Mouse (Mus musculus) c-Kit-negative CD71-positive TER-119-positive erythroid progenitor cells, embryonic 14.5 days (primary cell): ENCODE results near the gene Cd40lg.

Experiments used
- DNase-seq: peaks from one replicate; pipeline ENCODE4 v3.0.0-alpha.2; 2013; ENCODE audit warnings: low read depth, low spot score

The Cd40lg gene

DNA sequence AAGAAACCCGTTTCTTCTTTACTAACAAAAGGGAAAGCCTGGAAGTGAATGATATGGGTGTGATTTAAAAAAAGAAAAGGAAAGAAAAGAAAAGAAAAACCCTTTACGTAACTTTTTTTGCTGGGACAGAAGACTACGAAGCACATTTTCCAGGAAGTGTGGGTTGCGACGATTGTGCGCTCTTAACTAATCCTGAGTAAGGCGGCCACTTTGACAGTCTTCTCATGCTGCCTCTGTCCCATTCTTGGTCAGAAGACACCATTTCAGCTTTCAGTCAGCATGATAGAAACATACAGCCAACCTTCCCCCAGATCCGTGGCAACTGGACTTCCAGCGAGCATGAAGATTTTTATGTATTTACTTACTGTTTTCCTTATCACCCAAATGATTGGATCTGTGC lies at the start of gene Cd40lg:
Gene Cd40lg, plus strand, starts transcription at position 268 of the 400 bp plus-strand sequence.
- no peak for DNase-seq

DNA sequence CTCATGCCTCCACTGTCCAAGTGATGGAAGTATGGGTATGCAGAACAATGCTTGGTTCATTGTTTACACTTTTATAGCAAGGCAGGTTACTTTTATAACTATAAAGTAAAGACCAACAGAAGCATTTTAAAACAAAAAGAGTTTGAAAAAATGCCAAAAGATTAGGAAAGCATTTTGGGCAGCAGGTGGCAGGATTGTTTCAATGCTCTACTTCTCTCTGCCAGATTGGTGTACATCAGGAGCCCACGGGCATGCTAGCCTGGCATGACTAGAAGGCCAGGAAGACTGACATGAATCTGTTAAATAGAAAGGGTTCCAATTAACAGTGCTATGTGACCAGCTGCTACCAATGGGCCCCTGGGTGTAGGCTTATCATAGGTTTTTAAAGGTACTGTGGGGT lies 45.4 kb upstream of the Cd40lg start:
- no peak for DNase-seq

DNA sequence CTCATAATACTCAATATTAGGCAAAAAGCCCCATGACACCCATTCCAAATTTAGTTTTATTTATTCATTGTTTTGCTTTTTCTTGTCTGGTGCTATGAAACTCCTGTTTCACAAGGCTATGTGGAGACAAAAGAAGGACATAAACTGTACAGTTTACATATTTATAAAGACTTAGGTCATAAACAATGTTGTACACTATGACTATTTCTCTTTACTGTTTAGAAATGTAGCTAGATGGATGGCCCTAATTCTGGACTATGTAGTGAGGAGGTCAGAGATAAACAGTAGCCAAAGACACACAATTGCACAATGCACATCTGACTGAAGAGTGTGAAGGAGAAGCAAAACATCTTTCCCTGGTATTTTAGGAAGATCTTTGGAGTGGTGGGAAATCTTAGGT lies 40.7 kb upstream of the Cd40lg start:
- no peak for DNase-seq

DNA sequence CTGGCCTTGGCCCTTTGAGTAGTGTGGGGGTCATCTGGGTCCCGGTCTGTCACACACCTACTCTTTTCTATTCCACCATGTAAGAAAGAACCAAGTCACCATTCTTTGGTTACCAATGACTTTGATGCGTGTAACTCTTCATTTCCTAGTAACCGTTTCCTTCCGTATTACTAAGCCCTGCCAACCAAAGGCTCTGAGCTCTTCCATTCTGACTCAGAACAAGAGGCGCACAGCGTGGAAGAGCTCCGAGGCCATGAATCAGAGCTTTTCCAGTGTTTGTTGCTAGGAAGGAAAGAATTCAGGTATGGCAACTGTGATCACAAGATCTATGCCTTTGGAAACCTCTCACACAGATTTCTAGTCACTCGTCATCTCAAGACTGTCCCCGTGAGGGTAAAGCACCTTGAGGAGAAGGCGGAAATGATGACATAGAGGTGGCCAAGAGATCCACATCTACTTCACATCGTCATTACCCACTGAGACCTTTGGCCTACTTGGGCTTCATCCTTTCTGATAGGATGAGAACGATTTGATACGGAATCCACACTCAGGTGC lies 34.6 kb upstream of the Cd40lg start:
- no peak for DNase-seq

DNA sequence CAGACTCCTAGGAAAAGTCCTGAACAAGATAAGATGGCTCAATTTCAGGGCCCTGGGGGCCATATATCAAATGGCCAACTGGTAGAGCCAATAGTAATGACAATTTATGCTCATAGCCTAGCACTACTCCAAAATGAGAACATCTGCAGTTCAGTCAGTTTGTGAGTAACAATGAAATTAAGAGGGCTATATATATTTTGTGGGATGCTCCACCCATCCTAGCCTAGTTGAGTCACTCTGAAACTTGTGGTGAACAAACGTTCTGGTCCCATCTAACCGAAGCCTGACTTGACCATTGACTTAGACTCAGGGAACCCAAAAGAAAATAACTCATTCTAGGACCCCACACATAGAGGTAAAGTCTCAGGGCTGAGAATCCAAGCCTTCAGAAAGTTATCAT lies 29.5 kb upstream of the Cd40lg start:
- DNase-seq, result no peak

DNA sequence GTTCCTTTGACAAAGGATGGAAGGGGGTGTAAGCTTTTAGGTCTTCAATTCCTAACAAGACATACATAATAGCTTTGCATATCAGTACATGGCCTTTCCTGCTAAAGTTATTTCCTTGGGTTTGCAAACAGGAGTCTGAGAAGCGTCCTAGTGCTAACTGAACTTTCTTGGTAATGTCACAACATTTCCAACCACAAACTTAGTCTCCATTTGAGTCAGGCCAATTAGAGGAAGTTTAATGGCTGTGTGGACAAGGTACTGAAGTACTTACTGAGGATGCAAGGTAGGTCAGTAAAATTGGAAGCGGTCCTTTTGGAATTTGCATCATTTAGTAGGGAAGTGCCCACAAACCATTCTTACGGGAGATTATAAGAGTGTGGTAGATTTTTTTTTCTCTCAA lies 28.6 kb upstream of the Cd40lg start:
- no peak for DNase-seq

DNA sequence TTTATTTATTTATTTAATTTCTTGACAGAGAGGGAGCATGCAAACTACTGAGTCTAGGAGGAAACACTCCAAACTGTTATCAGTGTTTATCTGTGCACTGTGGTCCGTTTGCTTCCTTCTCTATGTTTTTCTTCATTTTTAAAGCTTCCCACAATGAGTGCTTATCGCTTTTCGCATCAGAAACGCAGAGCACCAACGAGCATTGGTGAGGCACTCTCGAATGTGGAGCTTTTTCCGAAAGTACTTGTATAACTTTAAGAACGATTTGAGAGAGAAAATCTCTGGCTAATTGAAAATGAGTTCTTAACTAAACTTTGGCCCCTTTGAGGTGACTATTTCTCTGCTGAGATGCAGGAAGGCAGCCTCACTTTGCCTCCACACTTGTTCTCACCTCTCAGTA lies 24.6 kb upstream of the Cd40lg start:
- no peak for DNase-seq

DNA sequence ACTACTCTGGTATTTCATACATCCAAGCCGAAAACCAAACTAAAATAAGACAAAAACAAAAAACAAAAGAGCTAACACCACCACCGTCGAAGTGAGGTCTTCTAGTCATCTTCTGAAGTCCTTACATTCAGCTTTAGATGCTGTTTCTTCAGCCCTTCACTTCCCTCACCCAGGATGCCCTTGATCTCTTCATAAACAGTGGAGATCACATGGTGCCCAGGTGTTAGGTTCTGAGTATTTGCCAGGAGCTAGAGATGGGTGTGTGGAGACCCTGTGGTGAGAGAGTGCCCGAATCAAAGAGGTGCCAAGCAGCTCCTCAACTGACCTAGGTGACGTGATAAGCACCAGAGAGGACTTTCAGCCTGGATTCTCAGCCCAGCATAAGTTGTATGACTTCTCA lies 22.6 kb upstream of the Cd40lg start:
- no peak for DNase-seq

DNA sequence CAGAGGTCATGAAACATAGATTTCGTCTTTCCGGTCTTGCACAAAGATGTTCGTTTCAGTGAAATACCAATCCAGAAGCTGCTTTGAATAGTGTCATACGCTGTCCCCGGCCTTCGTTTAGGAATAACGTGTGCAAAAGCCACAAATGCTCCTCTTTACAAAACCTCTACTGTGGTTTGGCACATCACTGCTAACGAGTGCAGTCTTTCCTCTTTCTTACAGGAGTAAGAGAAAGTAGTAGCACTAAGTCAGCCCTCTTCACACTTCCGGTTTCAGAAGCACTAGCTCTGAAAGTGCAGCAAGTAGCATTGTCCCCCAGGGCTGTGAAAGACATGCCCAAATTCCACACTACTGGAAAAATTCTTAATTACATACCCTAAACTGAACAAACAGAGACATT lies 15.6 kb upstream of the Cd40lg start:
- no peak for DNase-seq

DNA sequence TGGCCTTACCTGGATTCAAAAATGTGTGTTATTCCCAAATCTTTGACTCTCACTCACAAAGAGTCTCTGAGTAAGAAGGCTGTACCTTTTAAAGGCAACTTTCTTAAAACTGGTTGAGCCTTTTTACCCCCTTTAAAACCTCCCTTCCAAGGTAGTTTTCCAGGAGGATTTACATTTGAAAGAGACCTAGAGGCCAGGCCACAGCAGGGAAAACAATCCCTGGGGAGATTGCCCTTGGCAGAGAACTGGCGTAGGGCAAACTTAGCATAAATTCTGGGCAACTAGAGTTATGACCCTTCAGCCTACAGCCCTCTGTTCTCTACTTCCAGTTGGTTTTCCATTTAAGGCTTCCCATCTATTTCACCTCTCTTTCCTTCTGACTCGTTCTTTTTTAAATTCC lies 13.9 kb upstream of the Cd40lg start:
- no peak for DNase-seq

DNA sequence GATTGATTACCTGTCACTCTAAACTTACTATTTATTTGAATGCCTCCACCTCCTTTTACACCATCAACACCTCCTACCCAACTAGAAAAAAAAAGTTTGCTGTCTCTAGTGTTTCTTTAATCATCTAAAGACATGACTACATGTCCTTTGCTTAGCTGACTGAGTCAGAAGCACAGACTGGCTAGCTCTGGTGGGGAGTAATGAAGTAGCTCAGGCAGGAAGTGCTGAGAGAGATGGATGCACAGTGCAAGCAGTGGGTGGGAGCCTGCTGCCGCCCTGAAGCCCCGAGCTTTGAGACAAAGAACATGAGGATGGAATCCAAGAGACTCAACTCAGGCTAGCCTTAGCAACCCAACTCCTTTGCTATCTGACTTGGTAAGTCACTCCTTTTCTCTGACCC lies 11.5 kb upstream of the Cd40lg start:
- no peak for DNase-seq

DNA sequence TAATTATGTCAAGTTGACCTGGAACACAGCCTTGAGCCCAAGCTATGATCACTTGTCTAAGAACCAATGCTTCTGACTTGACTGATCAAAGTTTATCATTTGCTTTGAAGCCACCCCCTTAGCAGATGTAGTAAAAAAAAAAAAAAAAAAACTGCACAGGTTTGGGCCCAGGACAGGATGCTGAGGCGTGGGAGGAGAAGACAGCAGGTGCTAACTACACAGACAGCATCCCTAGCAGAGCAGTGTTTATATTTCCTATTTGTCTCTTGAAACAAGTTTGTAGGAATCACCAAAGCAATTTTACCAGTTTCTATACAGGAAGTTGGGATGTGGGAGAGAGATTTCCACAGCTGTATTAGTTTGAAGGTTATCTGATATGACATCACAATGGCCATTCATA lies 1.4 kb upstream of the Cd40lg start:
- no peak for DNase-seq

DNA sequence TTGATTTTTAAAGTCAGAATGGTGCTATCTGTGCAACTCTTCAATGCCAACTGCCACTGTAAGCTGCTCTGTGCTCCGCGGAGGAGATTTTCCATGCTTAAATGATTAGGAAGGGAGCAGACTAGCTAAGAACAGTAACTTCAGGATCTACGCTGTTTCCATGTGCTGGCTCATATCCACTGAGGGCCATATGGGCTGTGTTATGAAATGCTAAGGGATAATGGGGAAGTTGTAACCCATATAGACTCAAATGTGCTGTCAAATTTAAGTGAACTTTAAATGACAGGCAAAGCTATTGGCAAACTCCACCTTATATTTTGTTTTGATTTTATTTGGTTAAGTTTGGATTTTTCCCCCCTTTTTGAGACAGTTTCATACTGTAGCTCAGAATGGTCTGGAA lies 919 bp downstream of the Cd40lg start:
- DNase-seq, result no peak

DNA sequence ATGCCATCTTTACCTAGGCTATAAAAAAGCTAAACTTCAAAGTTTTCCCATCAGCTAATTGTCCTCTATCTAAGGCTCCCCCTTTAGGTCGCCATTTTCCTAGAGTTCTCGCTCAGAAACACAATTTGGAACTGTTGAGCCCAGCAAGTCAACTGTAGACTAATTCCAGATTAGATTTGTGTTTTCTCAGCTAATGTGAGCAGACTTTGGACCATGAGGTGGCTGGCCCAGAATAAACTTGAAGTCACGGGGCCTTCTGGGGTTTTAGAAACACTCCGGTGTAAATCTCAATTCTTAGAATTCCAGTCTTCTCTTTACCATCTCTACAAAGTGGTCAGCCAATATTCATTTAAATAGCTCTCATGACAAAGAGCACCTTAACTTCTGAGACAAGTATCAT lies 3.6 kb downstream of the Cd40lg start:
- no peak for DNase-seq

DNA sequence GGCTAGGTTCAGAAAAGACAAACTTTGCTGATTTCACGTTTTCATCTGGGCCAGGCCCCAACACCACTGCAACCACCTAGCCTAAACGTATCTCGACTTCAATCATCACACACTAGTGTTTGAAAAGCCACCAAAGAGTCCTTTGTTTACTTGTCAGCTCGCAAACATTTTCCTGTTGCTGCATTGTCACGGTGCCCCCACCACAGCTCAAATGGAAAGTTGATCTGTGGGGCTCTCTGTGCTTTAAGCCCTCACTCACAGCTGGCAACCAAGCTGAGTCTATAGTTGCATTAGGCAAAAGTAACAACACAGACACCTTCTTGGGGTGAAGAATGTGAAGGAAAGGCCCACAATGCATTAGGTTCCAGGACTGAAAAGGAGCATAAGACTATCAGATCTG lies 4.3 kb downstream of the Cd40lg start:
- no peak for DNase-seq

DNA sequence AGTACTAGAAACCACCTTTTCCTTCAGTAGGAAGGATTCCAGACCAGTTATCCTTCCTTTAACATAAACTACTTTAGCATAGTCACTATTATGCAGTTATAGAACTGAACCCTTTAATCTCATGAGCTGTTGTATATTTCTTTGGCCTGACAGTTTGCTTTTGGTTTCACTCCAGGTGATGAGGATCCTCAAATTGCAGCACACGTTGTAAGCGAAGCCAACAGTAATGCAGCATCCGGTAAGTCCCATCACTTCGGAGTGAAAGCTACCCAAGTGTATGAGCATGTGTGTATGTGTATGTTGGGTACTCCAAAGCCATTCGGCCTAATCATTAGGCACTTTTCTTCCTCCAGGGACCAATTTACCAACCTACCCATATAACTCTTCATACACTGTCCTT lies 7.6 kb downstream of the Cd40lg start:
- DNase-seq, result no peak

DNA sequence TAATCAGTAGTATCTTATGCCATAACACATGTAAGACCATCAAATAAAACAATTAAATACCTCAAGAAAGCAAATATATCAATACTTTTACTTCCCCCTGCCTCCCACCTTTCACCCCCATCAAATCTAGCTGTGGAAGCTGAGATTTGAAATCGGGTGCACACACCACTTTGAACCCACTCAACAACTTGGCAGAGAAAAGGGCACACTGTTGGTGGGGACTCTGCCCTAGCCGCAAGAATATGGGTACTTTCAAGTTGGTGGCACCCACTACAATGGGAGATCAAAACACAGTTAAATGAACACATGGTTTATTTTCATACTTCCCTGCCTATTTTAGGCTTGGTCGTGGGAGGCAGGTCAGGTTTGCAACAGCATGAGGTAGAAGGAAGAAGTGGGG lies 9.9 kb downstream of the Cd40lg start:
- DNase-seq, result no peak

DNA sequence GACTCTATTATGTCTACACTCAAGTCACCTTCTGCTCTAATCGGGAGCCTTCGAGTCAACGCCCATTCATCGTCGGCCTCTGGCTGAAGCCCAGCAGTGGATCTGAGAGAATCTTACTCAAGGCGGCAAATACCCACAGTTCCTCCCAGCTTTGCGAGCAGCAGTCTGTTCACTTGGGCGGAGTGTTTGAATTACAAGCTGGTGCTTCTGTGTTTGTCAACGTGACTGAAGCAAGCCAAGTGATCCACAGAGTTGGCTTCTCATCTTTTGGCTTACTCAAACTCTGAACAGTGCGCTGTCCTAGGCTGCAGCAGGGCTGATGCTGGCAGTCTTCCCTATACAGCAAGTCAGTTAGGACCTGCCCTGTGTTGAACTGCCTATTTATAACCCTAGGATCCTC lies 11.4 kb downstream of the Cd40lg start:
- no peak for DNase-seq

DNA sequence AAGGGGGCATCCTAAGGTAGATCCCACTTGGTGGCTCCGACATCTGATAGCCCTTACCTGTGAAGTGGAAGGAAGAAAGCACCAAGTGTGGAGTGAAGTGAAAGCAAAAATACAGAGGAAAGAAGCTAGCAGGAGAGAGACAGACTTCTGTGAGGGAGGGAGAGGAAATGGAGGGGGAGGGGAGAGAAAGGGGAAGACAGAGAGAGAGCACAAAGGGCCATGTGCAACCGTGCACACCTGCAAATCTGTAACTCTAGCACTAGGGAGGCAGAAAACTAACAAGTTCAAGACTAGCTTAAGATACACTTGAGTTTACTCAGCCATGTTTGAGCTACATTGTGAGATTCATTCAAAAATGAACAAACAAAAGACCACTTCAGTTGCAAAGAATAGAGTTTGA lies 16.2 kb downstream of the Cd40lg start:
- DNase-seq, result no peak

DNA sequence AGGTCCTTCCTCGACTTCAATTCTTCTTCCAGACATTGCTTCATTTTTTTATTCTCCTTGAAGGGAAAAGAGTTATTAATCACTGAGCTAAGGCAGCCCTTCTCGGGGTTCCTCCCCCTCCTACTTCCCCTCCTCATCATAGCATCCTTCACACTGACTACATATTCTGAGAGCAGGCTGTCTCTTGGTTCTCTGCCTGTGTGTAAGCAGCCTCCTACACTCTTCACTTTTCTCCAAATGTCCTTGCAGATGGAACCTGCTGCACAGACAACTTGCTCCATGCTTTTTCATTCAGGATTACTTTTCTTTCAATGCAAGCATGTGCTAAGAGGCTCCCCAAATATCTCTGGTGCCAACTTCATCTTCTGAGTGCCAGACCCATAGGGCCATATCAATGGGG lies 21.7 kb downstream of the Cd40lg start:
- no peak for DNase-seq

DNA sequence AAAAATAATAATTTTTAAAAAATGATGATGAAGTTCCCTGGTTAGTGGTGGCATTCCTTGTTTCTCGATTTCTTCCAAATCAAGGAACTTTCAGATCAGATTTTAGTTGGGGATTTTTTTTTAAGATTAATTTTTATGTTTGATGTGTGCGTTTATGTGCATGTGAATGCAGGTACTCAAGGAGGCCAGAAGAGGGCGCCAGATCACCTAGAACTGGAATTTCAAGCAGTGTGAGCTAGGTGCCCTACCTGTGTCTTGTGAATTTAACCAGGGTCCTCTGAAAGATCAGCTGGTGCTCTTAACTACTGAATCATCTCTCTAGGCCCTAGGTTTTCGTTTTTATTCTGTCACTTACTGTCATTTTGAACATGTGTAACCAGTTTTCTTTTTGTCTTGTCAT lies 24.0 kb downstream of the Cd40lg start:
- DNase-seq, result peak; percentile 1

DNA sequence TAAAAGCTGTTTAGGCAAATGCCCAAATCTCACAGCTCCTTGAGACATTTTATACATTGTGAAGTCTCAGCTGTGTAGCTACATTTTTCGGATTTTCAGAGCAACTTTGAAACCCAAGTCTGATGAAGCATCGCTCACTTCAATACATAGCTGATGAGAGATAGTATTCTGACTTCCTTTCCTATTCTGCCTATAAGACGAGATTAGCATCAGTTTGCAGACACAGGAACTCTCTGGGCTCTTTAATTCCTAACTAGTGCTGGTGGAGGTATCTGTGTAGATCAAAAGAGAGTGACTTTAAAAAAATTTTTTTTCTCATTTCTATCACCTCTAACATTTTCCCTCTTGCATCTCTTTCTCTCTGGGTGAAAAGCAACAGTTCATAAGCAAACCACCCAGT lies 26.6 kb downstream of the Cd40lg start:
- no peak for DNase-seq

DNA sequence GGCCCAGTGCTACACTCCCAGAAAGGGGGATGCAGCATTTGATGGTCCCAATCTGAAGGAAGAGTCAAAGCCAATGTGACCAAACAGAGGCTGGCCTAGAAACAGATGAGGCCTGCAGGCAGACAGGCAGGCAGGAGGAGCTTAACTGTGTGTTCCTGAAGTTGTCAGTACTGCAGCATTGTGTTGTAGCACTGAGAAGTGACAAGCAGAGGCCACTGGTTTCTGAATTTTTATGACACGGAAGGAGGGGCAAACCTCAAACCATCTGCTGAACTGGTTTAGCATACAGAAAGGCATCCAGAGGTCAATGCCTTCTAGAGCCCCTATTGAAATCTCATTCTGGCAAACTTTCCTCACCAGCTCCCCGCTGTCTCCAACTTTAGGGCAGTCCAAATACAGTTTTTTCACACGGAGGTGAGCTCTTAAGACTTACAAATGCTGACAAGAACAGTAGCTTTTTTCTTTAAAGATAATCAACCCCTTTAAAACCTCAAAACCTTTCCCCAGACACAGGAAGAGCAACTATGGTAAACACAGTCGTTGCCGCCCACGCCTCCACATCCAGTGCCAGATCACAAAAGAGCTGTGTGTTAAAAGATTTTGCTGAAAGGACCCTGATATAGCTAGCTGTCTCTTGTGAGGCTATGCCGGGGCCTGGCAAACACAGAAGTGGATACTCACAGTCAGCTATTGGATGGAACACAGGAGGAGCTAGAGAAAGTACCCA lies 41.5 kb downstream of the Cd40lg start:
- DNase-seq, result no peak

DNA sequence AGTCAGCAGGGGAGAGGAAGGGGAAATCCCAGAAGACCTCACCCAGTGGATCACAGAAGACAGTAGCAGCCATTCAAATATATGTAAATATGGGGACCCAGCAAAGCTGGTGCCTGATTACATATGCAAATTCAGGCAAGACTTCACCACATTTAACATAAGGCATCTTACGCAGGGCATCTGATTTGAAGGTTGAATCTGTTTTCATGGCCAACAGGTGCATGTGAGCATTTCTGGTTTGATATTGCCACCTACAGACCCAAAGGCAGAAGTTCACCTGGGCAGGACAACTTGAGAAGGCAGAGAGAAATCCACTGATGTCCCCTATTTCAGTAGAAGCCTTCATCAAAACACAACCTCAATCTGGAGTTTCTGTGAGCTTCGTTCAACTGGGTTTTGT lies 48.8 kb downstream of the Cd40lg start:
- DNase-seq, result no peak
